Mouse (Mus musculus): ENCODE data around the gene Frk.
"Not testable (repeated sequence)": the region's sequence is repeated elsewhere in the genome, so short reads cannot be mapped to it uniquely, and the experiment has no call there.

Frk gene

GRCm38 (mm10) chr10:34483297-34484013 lies at the start of gene Frk:
Gene Frk (plus strand): TSS chr10:34483399.
- no peak for DNase-seq (ENCODE audit: extremely low read depth, low read depth, low spot score)

GRCm38 (mm10) chr10:34434191-34434590 lies 49.0 kb upstream of the Frk start:
- DNase-seq (ENCODE audit: extremely low read depth, low read depth, low spot score): not testable (repeated sequence)

GRCm38 (mm10) chr10:34449469-34449868 lies 33.7 kb upstream of the Frk start:
- no peak for DNase-seq (ENCODE audit: extremely low read depth, low read depth, low spot score)

GRCm38 (mm10) chr10:34461451-34461850 lies 21.7 kb upstream of the Frk start:
- DNase-seq (ENCODE audit: extremely low read depth, low read depth, low spot score): no peak

GRCm38 (mm10) chr10:34464321-34464720 lies 18.9 kb upstream of the Frk start:
- DNase-seq (ENCODE audit: extremely low read depth, low read depth, low spot score): no peak

GRCm38 (mm10) chr10:34469037-34469436 lies 14.2 kb upstream of the Frk start:
- DNase-seq (ENCODE audit: extremely low read depth, low read depth, low spot score): no peak

- DNase-seq (ENCODE audit: extremely low read depth, low read depth, low spot score): no peak
Observed at GRCm38 (mm10) chr10:34479942-34480455, 3.2 kb upstream of the Frk start.

- DNase-seq (ENCODE audit: extremely low read depth, low read depth, low spot score): no peak
Observed at GRCm38 (mm10) chr10:34484014-34484411, 814 bp downstream of the Frk start.

- no peak for DNase-seq (ENCODE audit: extremely low read depth, low read depth, low spot score)
Observed at GRCm38 (mm10) chr10:34485079-34485478, 1.9 kb downstream of the Frk start.

GRCm38 (mm10) chr10:34507807-34508206 lies 24.6 kb downstream of the Frk start:
- no peak for DNase-seq (ENCODE audit: extremely low read depth, low read depth, low spot score)

GRCm38 (mm10) chr10:34508593-34508992 lies 25.4 kb downstream of the Frk start:
- no peak for DNase-seq (ENCODE audit: extremely low read depth, low read depth, low spot score)

GRCm38 (mm10) chr10:34509256-34509655 lies 26.1 kb downstream of the Frk start:
- no peak for DNase-seq (ENCODE audit: extremely low read depth, low read depth, low spot score)

GRCm38 (mm10) chr10:34511192-34511591 lies 28.0 kb downstream of the Frk start:
- DNase-seq (ENCODE audit: extremely low read depth, low read depth, low spot score): no peak

- DNase-seq (ENCODE audit: extremely low read depth, low read depth, low spot score): no peak
Observed at GRCm38 (mm10) chr10:34512551-34512950, 29.4 kb downstream of the Frk start.

- DNase-seq (ENCODE audit: extremely low read depth, low read depth, low spot score): no peak
Observed at GRCm38 (mm10) chr10:34525598-34525997, 42.4 kb downstream of the Frk start.

GRCm38 (mm10) chr10:34531766-34532165 lies 48.6 kb downstream of the Frk start:
- no peak for DNase-seq (ENCODE audit: extremely low read depth, low read depth, low spot score)

GRCm38 (mm10) chr10:34532507-34532906 lies 49.3 kb downstream of the Frk start:
- peak; percentile 76 for DNase-seq (ENCODE audit: extremely low read depth, low read depth, low spot score)

GRCm38 (mm10) chr10:34540687-34541086 lies 57.5 kb downstream of the Frk start:
- no peak for DNase-seq (ENCODE audit: extremely low read depth, low read depth, low spot score)

- no peak for DNase-seq (ENCODE audit: extremely low read depth, low read depth, low spot score)
Observed at GRCm38 (mm10) chr10:34541717-34542490, 58.7 kb downstream of the Frk start.

GRCm38 (mm10) chr10:34550612-34551011 lies 67.4 kb downstream of the Frk start:
- no peak for DNase-seq (ENCODE audit: extremely low read depth, low read depth, low spot score)

GRCm38 (mm10) chr10:34551636-34552035 lies 68.4 kb downstream of the Frk start:
- DNase-seq (ENCODE audit: extremely low read depth, low read depth, low spot score): no peak

GRCm38 (mm10) chr10:34563518-34564176 lies 80.4 kb downstream of the Frk start:
- DNase-seq (ENCODE audit: extremely low read depth, low read depth, low spot score): no peak

All from fat pad, adult 2 months (tissue).